Mouse (Mus musculus) adrenal gland (tissue): Measurements from ENCODE around the gene Olfr1461.

Experiments used
- intact Hi-C: fragments of 180-260 bp; cut with DNase I; formaldehyde crosslinking; loops from one replicate; pipeline ENCODE4 v1.15.1; 2025
- long read RNA-seq, 2 experiments: library from polyadenylated mRNA; unstranded; transcript quantifications; one replicate each; pipeline ENCODE4 v2.0.0; 2020; ENCODE audit warnings: borderline replicate concordance in 1 of 2; ENCODE audit not compliant: insufficient replicate concordance in 1 of 2

The Olfr1461 gene
- long read RNA-seq, experiment 1, result 0 reads
- long read RNA-seq, experiment 2, result 0 reads

GRCm38 (mm10) chr19:13162700-13163099, at the start of gene Olfr1461:
Gene Olfr1461 (plus strand): TSS chr19:13163000.
- intact Hi-C loops, result no loop called here

- intact Hi-C loops, result no loop called here
Observed at GRCm38 (mm10) chr19:13149449-13149848, 13.4 kb upstream of the Olfr1461 start, which contains the start of gene Olfr1459. Gene Olfr1459 (minus strand): TSS chr19:13149549.

- intact Hi-C loops, result no loop called here
Observed at GRCm38 (mm10) chr19:13185434-13185833, 22.6 kb downstream of the Olfr1461 start, which contains the start of gene Olfr1462. Gene Olfr1462 (plus strand): TSS chr19:13185734.
